Mouse (Mus musculus) forebrain, postnatal 0 days (tissue): ENCODE results near the gene Gm11168. TPM values are rescaled to one million over a fixed set of nuclear protein-coding genes. Genes with fewer than 3 reads are reported as not detected.

Experiments
- microRNA-seq, 2 experiments: library from miRNA; unstranded; fragments of <30 nt; microRNA quantifications; one replicate each; pipeline ENCODE4; 2016
- polyA plus RNA-seq: library from polyadenylated mRNA; unstranded; fragments of >200 nt; fragmentation: Nextera tagmentation; extraction: Ambion mirVana; gene quantifications from 2 replicates; pipeline ENCODE4 v1.2.1, GENCODE M21; 2015
- total RNA-seq: library from RNA; depleted of rRNA; stranded (reverse); fragments of >200 nt; gene quantifications from 2 replicates; pipeline ENCODE4 v1.2.3, GENCODE M21; 2014; rRNA removed

The Gm11168 gene
- total and polyA plus RNA-seq, 2 experiments from 2014 or later: not detected

Small RNA genes within 50 kb of the gene (microRNA-seq; reads per million reads assigned to microRNA genes)
- 0 reads per million in 2 experiments for gene Mir101c

Other genes starting within 250 kb of the Gm11168 start
- not detected in 2 replicates for gene Gm10722, start 2.4 kb upstream of the Gm11168 start, total RNA-seq
- gene Gm10722, start 2.4 kb upstream of the Gm11168 start, polyA plus RNA-seq: not detected in 2 replicates
- gene Gm10721, start 9.8 kb downstream of the Gm11168 start, total RNA-seq: 0.43 TPM in 1 of 2 replicates, not detected in the other
- not detected in 2 replicates for gene Gm10721, start 9.8 kb downstream of the Gm11168 start, polyA plus RNA-seq
- not detected in 2 replicates for gene Gm10720, start 12.3 kb downstream of the Gm11168 start, total RNA-seq
- gene Gm10720, start 12.3 kb downstream of the Gm11168 start, polyA plus RNA-seq: not detected in 2 replicates
- gene Gm10719, start 14.1 kb downstream of the Gm11168 start, total RNA-seq: 0.52 and 0.62 TPM in 2 replicates
- 0.25 TPM in 1 of 2 replicates, not detected in the other for gene Gm10719, start 14.1 kb downstream of the Gm11168 start, polyA plus RNA-seq
- gene Gm10718, start 20.2 kb downstream of the Gm11168 start, total RNA-seq: not detected in 2 replicates
- not detected in 2 replicates for gene Gm10718, start 20.2 kb downstream of the Gm11168 start, polyA plus RNA-seq
- gene Gm10717, start 22.1 kb downstream of the Gm11168 start, total RNA-seq: not detected in 2 replicates
- 0.36 TPM in 1 of 2 replicates, not detected in the other for gene Gm10717, start 22.1 kb downstream of the Gm11168 start, polyA plus RNA-seq
- not detected in 2 replicates for gene Gm17535, start 31.3 kb downstream of the Gm11168 start, total RNA-seq
- gene Gm17535, start 31.3 kb downstream of the Gm11168 start, polyA plus RNA-seq: not detected in 2 replicates
- gene Gm10715, start 33.5 kb downstream of the Gm11168 start, total RNA-seq: not detected in 2 replicates
- not detected in 2 replicates for gene Gm10715, start 33.5 kb downstream of the Gm11168 start, polyA plus RNA-seq